Mouse (Mus musculus): ENCODE measurements at regions not wholly inside any gene's neighbourhood (a gene's known extent, or its start where the extent isn't known, plus 50 kb on each side); places are given as distances from the start of the nearest gene placed in this dataset.

DNA sequence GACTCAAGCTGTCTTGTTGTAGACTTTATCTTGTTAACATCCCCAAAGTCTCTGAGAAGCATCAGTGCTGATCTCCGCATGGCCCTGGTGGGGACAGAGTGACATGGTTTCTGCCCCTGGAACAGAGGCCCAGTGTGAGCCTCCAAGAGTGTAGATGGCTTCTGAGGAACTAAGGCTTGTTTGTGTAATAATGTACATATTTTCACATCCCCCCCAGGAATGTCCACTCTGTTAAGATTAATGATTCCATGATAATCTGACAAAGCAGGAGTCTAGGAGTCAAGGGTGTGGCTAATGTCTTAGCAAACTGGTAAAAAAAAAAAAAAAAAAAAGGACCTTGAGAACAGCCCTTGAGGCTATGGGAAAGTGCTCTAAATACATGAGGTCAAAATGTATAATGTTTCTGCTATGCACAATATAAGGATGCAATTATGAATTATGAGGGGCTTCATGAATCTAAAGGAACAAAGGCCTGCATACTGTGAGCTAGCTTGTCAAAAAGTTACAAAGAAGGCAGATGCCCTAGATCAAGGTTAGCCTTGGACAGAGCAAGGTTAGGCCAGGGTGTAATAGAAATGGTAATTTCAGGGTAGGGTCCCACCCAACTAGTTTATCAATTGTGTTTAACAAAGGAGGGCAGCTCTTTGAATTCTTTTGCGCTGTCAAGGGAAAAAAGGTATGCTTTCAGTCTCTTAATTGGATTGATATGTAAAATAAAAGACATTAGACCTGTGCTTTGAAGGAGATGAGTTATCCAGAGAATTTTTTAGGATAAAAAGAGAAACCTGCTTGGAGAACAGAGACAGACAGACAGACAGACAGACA is 886.3 kb downstream of the Gsdmc2 start:
- Histone ChIP-seq H3K27me3 (ENCODE audit: control insufficient read depth, insufficient read depth, low read length) (no peaks in the 10 kb centered on the region; the same call in 1 of the 2 replicates), H3K4me1 (ENCODE audit: control insufficient read depth, insufficient read depth, low read length) (no peaks in the 10 kb centered on the region), H3K27ac (ENCODE audit: insufficient read depth, low read length) (no peak overlapping the region), H3K4me3 (replicated peaks; ENCODE audit: insufficient read depth, low read depth, low read length) (no peak overlapping the region)
- TF ChIP-seq POLR2A (IDR thresholded peaks at IDR 0.05; ENCODE audit: borderline replicate concordance, insufficient read depth, low read length) (no peak), CTCF (IDR thresholded peaks at IDR 0.05; ENCODE audit: borderline replicate concordance, insufficient read depth, low read depth, low read length) (no peak)
- DNase-seq, result no peak
- WGBS, result 96% methylated on average over 2 of the region's 2 CpGs

GRCm38 (mm10) chr15:62954889-62955288 is 890.1 kb downstream of the Gsdmc2 start:
- no peak overlapping the region for H3K27ac ChIP-seq (ENCODE audit: insufficient read depth, low read length)
- TF ChIP-seq POLR2A (IDR thresholded peaks at IDR 0.05; ENCODE audit: borderline replicate concordance, insufficient read depth, low read length), result no peak
- no peak for TF ChIP-seq CTCF (IDR thresholded peaks at IDR 0.05; ENCODE audit: borderline replicate concordance, insufficient read depth, low read depth, low read length)
- no peaks in the 10 kb centered on the region; the same call in 1 of the 2 replicates for H3K27me3 ChIP-seq (ENCODE audit: control insufficient read depth, insufficient read depth, low read length)
- no peaks in the 10 kb centered on the region for H3K4me1 ChIP-seq (ENCODE audit: control insufficient read depth, insufficient read depth, low read length)
- 95% methylated on average over 1 of the region's 1 CpGs for WGBS
- H3K4me3 ChIP-seq (replicated peaks; ENCODE audit: insufficient read depth, low read depth, low read length), result no peak overlapping the region
- no peak for DNase-seq

DNA sequence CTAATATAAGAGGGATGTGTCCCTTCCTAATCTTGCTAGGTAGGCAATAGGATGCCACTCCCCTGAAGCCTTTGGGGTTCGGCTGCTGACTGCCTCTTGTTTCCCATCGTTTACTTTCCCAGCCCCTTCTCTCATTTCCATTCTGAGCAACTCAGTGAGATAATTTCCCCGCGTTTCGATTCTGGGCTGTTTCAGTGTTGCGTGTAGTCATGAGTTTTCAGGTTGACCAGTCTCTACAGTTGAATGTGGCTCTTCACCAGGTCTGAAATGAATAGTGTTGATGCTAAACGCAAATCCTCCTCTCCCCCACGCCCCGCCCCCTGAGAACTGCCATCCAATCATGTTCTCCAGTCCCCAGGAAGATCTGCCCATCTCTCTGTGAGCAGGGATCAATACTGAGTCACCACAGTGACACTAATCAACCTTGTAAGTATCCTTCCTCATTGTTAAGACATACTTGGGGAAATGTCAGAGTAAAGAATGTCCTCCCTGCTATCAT is 890.6 kb downstream of the Gsdmc2 start:
- Histone ChIP-seq H3K27me3 (ENCODE audit: control insufficient read depth, insufficient read depth, low read length) (no peaks in the 10 kb centered on the region; the same call in 1 of the 2 replicates), H3K27ac (ENCODE audit: insufficient read depth, low read length) (no peak overlapping the region), H3K4me1 (ENCODE audit: control insufficient read depth, insufficient read depth, low read length) (no peaks in the 10 kb centered on the region), H3K4me3 (replicated peaks; ENCODE audit: insufficient read depth, low read depth, low read length) (no peak overlapping the region)
- no peak for DNase-seq
- 84% methylated on average over 9 of the region's 9 CpGs for WGBS
- TF ChIP-seq CTCF (IDR thresholded peaks at IDR 0.05; ENCODE audit: borderline replicate concordance, insufficient read depth, low read depth, low read length) (no peak), POLR2A (IDR thresholded peaks at IDR 0.05; ENCODE audit: borderline replicate concordance, insufficient read depth, low read length) (no peak)

DNA sequence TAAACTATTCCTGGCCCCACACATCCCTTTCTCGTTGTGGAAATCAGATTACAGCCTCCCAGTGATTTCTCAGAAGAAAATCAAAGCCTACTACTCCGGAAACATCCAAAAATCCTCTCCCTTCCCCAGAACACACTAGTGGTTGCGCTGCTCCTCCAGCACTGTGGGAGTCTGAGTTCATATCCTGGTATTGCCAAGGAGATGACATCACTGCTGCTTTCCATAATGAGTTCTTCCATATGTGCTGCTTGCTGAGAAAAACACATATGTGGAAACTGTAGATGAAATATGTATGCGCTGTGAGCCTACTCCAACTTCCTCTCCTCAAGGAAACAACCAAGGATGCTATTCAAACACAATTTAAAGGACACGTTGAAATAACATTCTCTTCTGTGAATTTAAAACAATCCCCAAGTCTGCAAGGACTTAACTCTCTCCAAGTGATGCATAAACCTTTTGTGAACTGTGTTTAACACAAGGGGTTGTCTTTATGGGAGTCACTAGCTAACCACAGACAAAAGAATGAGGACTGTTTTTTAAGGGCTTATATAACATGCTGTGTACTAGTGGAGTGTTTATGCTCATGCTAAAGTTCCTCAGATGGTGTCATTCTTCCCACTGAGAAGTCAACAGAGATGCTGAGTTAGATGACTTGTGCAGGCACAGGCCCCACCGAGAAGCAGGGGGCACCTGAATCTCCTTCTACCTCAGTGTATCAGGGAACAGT is 891.6 kb downstream of the Gsdmc2 start:
- Histone ChIP-seq H3K27ac (ENCODE audit: insufficient read depth, low read length) (no peak overlapping the region), H3K4me3 (replicated peaks; ENCODE audit: insufficient read depth, low read depth, low read length) (no peak overlapping the region), H3K4me1 (ENCODE audit: control insufficient read depth, insufficient read depth, low read length) (no peaks in the 10 kb centered on the region), H3K27me3 (ENCODE audit: control insufficient read depth, insufficient read depth, low read length) (no peaks in the 10 kb centered on the region; the same call in 1 of the 2 replicates)
- WGBS, result 62% methylated on average over 6 of the region's 6 CpGs
- no peak for DNase-seq
- TF ChIP-seq POLR2A (IDR thresholded peaks at IDR 0.05; ENCODE audit: borderline replicate concordance, insufficient read depth, low read length) (no peak), CTCF (IDR thresholded peaks at IDR 0.05; ENCODE audit: borderline replicate concordance, insufficient read depth, low read depth, low read length) (no peak)

DNA sequence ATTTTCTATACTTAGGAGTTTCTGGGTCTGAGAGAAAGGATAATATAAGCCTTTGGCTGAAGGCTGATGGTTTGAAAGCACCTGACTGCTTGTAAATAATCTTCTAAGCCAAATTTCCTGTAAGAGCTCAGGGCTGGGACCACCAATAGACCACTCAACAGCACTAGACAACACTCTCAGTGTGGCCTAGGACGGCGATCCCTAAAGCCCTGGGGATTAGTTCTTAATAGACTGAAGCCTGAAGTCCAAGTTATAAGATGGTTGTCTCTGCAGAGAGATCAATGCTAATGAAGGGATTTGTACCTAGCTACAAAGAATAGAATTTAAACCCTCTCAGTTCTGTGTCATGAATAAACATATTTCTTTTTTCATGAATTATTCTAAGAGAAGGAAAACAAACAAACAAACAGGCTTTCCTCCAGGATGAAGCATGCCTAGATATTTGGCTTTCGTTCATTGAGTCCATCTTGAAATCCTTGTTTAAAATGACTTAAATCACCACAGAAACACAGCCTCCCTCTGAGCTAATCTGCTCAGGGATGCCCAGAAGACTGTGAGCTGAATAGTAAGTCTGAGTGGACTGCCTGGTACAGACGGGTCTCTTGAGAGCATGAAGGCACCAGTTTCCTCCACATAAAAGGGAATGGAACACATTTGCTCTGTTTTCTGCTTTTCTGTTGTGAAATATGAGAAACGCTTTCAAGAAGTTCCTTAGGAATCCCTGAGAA is 892.3 kb downstream of the Gsdmc2 start:
- Histone ChIP-seq H3K4me1 (ENCODE audit: control insufficient read depth, insufficient read depth, low read length) (no peaks in the 10 kb centered on the region), H3K27ac (ENCODE audit: insufficient read depth, low read length) (no peak overlapping the region), H3K4me3 (replicated peaks; ENCODE audit: insufficient read depth, low read depth, low read length) (no peak overlapping the region), H3K27me3 (ENCODE audit: control insufficient read depth, insufficient read depth, low read length) (no peaks in the 10 kb centered on the region; the same call in 1 of the 2 replicates)
- 69% methylated on average over 5 of the region's 5 CpGs for WGBS
- TF ChIP-seq CTCF (IDR thresholded peaks at IDR 0.05; ENCODE audit: borderline replicate concordance, insufficient read depth, low read depth, low read length) (no peak), POLR2A (IDR thresholded peaks at IDR 0.05; ENCODE audit: borderline replicate concordance, insufficient read depth, low read length) (no peak)
- no peak for DNase-seq

DNA sequence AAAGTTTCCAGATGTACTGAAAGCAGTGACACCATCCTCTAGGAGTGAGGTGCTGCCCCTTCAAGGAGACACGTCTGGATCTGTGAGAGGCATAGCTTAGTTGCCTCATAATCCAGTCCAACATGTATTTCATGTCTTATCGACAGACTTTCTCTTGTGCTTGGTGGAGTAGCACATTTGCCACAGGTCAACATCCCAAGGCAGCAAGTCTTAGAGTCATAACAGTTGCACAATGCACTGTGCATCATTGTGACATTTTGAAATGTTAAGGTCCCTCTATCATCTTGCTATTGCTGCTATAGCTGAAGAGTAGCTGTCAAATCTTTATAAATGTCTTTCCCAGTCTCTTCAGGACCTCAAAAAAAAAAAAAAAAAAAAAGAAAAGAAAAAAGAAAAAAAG is 905.6 kb downstream of the Gsdmc2 start:
- Histone ChIP-seq H3K27ac (ENCODE audit: insufficient read depth, low read length) (no peak overlapping the region), H3K27me3 (ENCODE audit: control insufficient read depth, insufficient read depth, low read length) (no peaks in the 10 kb centered on the region; the same call in 1 of the 2 replicates), H3K4me1 (ENCODE audit: control insufficient read depth, insufficient read depth, low read length) (no peaks in the 10 kb centered on the region), H3K4me3 (replicated peaks; ENCODE audit: insufficient read depth, low read depth, low read length) (no peak overlapping the region)
- 95% methylated on average over 2 of the region's 2 CpGs for WGBS
- DNase-seq, result no peak
- TF ChIP-seq POLR2A (IDR thresholded peaks at IDR 0.05; ENCODE audit: borderline replicate concordance, insufficient read depth, low read length) (no peak), CTCF (IDR thresholded peaks at IDR 0.05; ENCODE audit: borderline replicate concordance, insufficient read depth, low read depth, low read length) (no peak)

- Histone ChIP-seq H3K4me1 (ENCODE audit: control insufficient read depth, insufficient read depth, low read length) (no peaks in the 10 kb centered on the region), H3K27me3 (ENCODE audit: control insufficient read depth, insufficient read depth, low read length) (no peaks in the 10 kb centered on the region; the same call in 1 of the 2 replicates), H3K4me3 (replicated peaks; ENCODE audit: insufficient read depth, low read depth, low read length) (no peak overlapping the region), H3K27ac (ENCODE audit: insufficient read depth, low read length) (no peak overlapping the region)
- TF ChIP-seq POLR2A (IDR thresholded peaks at IDR 0.05; ENCODE audit: borderline replicate concordance, insufficient read depth, low read length) (no peak), CTCF (IDR thresholded peaks at IDR 0.05; ENCODE audit: borderline replicate concordance, insufficient read depth, low read depth, low read length) (no peak)
- no peak for DNase-seq
- WGBS, result 73% methylated on average over 4 of the region's 4 CpGs
Observed at GRCm38 (mm10) chr15:62937756-62938155, 907.2 kb downstream of the Gsdmc2 start.

Measured in cerebellum, adult 2 months (tissue).